Mouse (Mus musculus): ENCODE results near the gene Ttc38. TPM values are rescaled to one million over a fixed set of nuclear protein-coding genes. Genes with fewer than 3 reads are reported as not detected.

Gene Ttc38
- total and polyA plus RNA-seq, 3 experiments, result 2.1 to 4.2 TPM; not detected in 1

GRCm38 (mm10) chr15:85832599-85832998, 493 bp downstream of the Ttc38 start:
- TF ChIP-seq POLR2AphosphoS2 (IDR thresholded peaks at IDR 0.05; ENCODE audit: low read length) (no peak), MYC (IDR thresholded peaks at IDR 0.05; ENCODE audit: low read depth, low read length) (no peak), UBTF (IDR thresholded peaks at IDR 0.05; ENCODE audit: borderline replicate concordance, insufficient read depth, low read depth, low read length) (no peak), MEF2A (IDR thresholded peaks at IDR 0.05; ENCODE audit: extremely low read depth, insufficient replicate concordance, low read depth, low read length, poor library complexity, severe bottlenecking) (no peak), SIN3A (IDR thresholded peaks at IDR 0.05; ENCODE audit: low read length) (no peak), MAX (IDR thresholded peaks at IDR 0.05; ENCODE audit: low read length) (no peak), TCF12 (IDR thresholded peaks at IDR 0.05; ENCODE audit: low read depth, low read length) (no peak), GABPA (IDR thresholded peaks at IDR 0.05; ENCODE audit: low read depth, low read length) (no peak), TBP (IDR thresholded peaks at IDR 0.05; ENCODE audit: low read depth, low read length) (no peak), POLR2A (IDR thresholded peaks at IDR 0.05; ENCODE audit: control insufficient read depth in 1 of 2, insufficient read depth in 1 of 2, low read depth in 1 of 2, low read length in 2 of 2, poor library complexity in 1 of 2) (no peak), HCFC1 (IDR thresholded peaks at IDR 0.05; ENCODE audit: low read depth, low read length) (no peak), NRF1 (IDR thresholded peaks at IDR 0.05; ENCODE audit: insufficient read depth, low read depth, low read length, poor library complexity, severe bottlenecking) (no peak), GATA1 (IDR thresholded peaks at IDR 0.05; ENCODE audit: low read depth, low read length) (no peak)
- Histone ChIP-seq H3K36me3 (ENCODE audit: control insufficient read depth in 1 of 2, insufficient read depth in 2 of 2, low read length in 2 of 2) (no peaks in the 10 kb centered on the region), H3K9ac (ENCODE audit: control insufficient read depth, low read depth, low read length, poor library complexity, severe bottlenecking) (peak overlapping the region; percentile 67), H3K27me3 (ENCODE audit: control insufficient read depth in 1 of 2, insufficient read depth in 2 of 2, low read length in 2 of 2) (no peaks in the 10 kb centered on the region), H3K4me1 (ENCODE audit: control insufficient read depth in 1 of 2, insufficient read depth in 2 of 2, low read length in 2 of 2) (peaks cover 0 to 7% of the 10 kb centered on the region in 2 experiments; a peak in 3 of 4 replicates), H3K4me3 (ENCODE audit: control insufficient read depth in 1 of 2, insufficient read depth in 1 of 2, low read depth in 2 of 2, low read length in 2 of 2) (peak overlapping the region; percentile 73 to 96), H3K27ac (ENCODE audit: control insufficient read depth, low read depth, low read length) (no peak overlapping the region), H3K79me2 (ENCODE audit: control insufficient read depth, insufficient read depth, low read length, poor library complexity) (no peaks in the 10 kb centered on the region), H3K9me3 (replicated peaks; ENCODE audit: insufficient read depth, low read length) (no peaks in the 10 kb centered on the region)
- DNase-seq (ENCODE audit: low read depth, low spot score), result no peak

DNA sequence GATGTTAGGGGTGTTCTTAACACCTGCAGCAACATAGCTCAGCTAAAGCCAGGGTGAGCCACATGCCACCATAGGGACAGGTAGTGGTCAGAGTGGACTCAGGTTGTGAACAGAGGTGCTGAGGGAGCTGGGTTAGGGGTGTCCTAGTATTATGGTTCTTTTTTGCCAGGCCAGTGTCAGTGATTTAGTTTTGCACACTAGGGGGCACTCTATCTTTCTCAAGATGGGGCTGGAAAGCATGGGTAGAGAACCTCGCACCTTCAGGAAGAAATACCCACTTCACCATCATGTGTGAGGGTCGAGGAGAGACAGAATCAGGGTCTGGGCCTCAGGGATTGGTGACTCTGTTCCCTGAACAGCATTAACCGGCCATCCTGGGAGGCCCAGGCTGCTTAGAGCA, 3.2 kb downstream of the Ttc38 start:
- H3K27ac ChIP-seq (ENCODE audit: control insufficient read depth, low read depth, low read length), result no peak overlapping the region
- no peaks in the 10 kb centered on the region for H3K36me3 ChIP-seq (ENCODE audit: control insufficient read depth in 1 of 2, insufficient read depth in 2 of 2, low read length in 2 of 2)
- no peak for TF ChIP-seq GABPA (IDR thresholded peaks at IDR 0.05; ENCODE audit: low read depth, low read length)
- no peak for TF ChIP-seq ZC3H11A (IDR thresholded peaks at IDR 0.05; ENCODE audit: low read depth, low read length)
- TF ChIP-seq CTCF (IDR thresholded peaks at IDR 0.05 in 2 of 3, conservative IDR thresholded peaks at IDR 0.05 in 1 of 3; ENCODE audit: control insufficient read depth in 1 of 3, insufficient read depth in 1 of 3, low read depth in 2 of 3, low read length in 3 of 3, poor library complexity in 1 of 3, severe bottlenecking in 1 of 3), result peak; percentile 31 to 51 (median 34)
- TF ChIP-seq SMC3 (IDR thresholded peaks at IDR 0.05; ENCODE audit: low read depth, low read length), result 0 out of 2 replicates have a peak, but pooled peaks have one; percentile 19
- peak; percentile 32 for DNase-seq (ENCODE audit: low read depth, low spot score)
- H3K4me3 ChIP-seq (ENCODE audit: control insufficient read depth in 1 of 2, insufficient read depth in 1 of 2, low read depth in 2 of 2, low read length in 2 of 2), result no peak overlapping the region
- peaks cover 0 to 7% of the 10 kb centered on the region in 2 experiments; a peak in 3 of 4 replicates for H3K4me1 ChIP-seq (ENCODE audit: control insufficient read depth in 1 of 2, insufficient read depth in 2 of 2, low read length in 2 of 2)
- no peaks in the 10 kb centered on the region for H3K79me2 ChIP-seq (ENCODE audit: control insufficient read depth, insufficient read depth, low read length, poor library complexity)
- H3K9me3 ChIP-seq (replicated peaks; ENCODE audit: insufficient read depth, low read length), result no peaks in the 10 kb centered on the region
- no peaks in the 10 kb centered on the region for H3K27me3 ChIP-seq (ENCODE audit: control insufficient read depth in 1 of 2, insufficient read depth in 2 of 2, low read length in 2 of 2)
- no peak overlapping the region for H3K9ac ChIP-seq (ENCODE audit: control insufficient read depth, low read depth, low read length, poor library complexity, severe bottlenecking)
